Mouse (Mus musculus) heart, embryonic 16.5 days (tissue): ENCODE measurements around the gene Hspa1b. TPM values are rescaled to one million over a fixed set of nuclear protein-coding genes. Genes with fewer than 3 reads are reported as not detected.
"Not testable (repeated sequence)": the region's sequence is repeated elsewhere in the genome, so short reads cannot be mapped to it uniquely, and the experiment has no call there.

Experiments used
- ATAC-seq: fragments of 200-750 bp; cut with Nextera tagmentation; replicated peaks from 2 replicates; pipeline ENCODE4 v1.8.0; 2017; ENCODE audit warnings: moderate number of reproducible peaks; ENCODE audit not compliant: insufficient read depth, low FRiP score; ENCODE audit errors: extremely low read depth
- H3K27ac ChIP-seq: fragments of 300-500 bp; sonication (generic); 2 replicates; pipeline ENCODE4 v1.5.1; 2014; ENCODE audit warnings: mild to moderate bottlenecking, low read length, control low read depth, moderate library complexity
- H3K27me3 ChIP-seq: fragments of 300-500 bp; sonication (generic); 2 replicates; pipeline ENCODE4 v1.6.1; 2014; ENCODE audit warnings: low read length, mixed read lengths; ENCODE audit not compliant: control insufficient read depth, insufficient read depth
- H3K36me3 ChIP-seq: fragments of 300-500 bp; sonication (generic); 2 replicates; pipeline ENCODE4 v1.6.1; 2014; ENCODE audit not compliant: control insufficient read depth, insufficient read depth
- H3K4me1 ChIP-seq: fragments of 300-500 bp; sonication (generic); 2 replicates; pipeline ENCODE4 v1.6.1; 2014; ENCODE audit warnings: low read length, mixed read lengths; ENCODE audit not compliant: control insufficient read depth, insufficient read depth
- H3K4me2 ChIP-seq: fragments of 300-500 bp; sonication (generic); 2 replicates; pipeline ENCODE4 v1.6.1; 2014; ENCODE audit warnings: low read depth, mild to moderate bottlenecking, control low read depth, low read length
- H3K4me3 ChIP-seq: fragments of 300-500 bp; sonication (generic); 2 replicates; pipeline ENCODE4 v1.5.1; 2014; ENCODE audit warnings: mild to moderate bottlenecking, control low read depth, low read length
- H3K9ac ChIP-seq: fragments of 300-500 bp; sonication (generic); 2 replicates; pipeline ENCODE4 v1.6.1; 2014; ENCODE audit warnings: low read length, control low read depth
- H3K9me3 ChIP-seq: fragments of 300-500 bp; sonication (generic); replicated peaks from 2 replicates; pipeline ENCODE4 v1.6.1; 2016; ENCODE audit warnings: low read length; ENCODE audit not compliant: control insufficient read depth
- WGBS: fragments of 180-500 bp; shearing (Covaris S2); extraction: QIAGEN DNeasy Blood & Tissue Kit; methylation state at CpG from one replicate; pipeline ENCODE4 v1.1.7; 2014; 5-methylcytosine and 5-hydroxymethylcytosine counted together
- polyA plus RNA-seq: library from polyadenylated mRNA; unstranded; fragments of >200 nt; fragmentation: Nextera tagmentation; extraction: Ambion mirVana; gene quantifications from 2 replicates; pipeline ENCODE4 v1.2.1, GENCODE M21; 2015

The Hspa1b gene
- polyA plus RNA-seq, 1 experiment from 2014 or later, result 0.18 TPM

DNA sequence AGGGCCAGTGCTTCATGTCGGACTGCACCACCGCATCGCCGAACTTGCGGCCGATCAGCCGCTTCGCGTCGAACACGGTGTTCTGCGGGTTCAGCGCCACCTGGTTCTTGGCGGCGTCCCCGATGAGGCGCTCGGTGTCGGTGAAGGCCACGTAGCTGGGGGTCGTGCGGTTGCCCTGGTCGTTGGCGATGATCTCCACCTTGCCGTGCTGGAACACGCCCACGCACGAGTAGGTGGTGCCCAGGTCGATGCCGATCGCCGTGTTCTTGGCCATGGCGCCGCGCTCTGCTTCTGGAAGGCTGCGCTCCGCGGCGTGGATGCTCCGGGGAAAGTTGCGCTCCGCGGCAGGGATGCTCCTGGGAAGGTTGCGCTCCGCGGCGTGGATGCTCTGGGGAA lies 306 bp downstream of the Hspa1b start:
- WGBS, result under 1% methylated on average over 26 of the region's 47 CpGs
- 0 out of 2 replicates have a peak, but pooled peaks have one; percentile 2 for ATAC-seq
- Histone ChIP-seq H3K4me2 (peak overlapping the region; percentile 81), H3K4me3 (peak overlapping the region; percentile 62)
- not testable (repeated sequence) for H3K27ac ChIP-seq, H3K27me3 ChIP-seq, H3K9me3 ChIP-seq, H3K4me1 ChIP-seq, H3K9ac ChIP-seq, H3K36me3 ChIP-seq

DNA sequence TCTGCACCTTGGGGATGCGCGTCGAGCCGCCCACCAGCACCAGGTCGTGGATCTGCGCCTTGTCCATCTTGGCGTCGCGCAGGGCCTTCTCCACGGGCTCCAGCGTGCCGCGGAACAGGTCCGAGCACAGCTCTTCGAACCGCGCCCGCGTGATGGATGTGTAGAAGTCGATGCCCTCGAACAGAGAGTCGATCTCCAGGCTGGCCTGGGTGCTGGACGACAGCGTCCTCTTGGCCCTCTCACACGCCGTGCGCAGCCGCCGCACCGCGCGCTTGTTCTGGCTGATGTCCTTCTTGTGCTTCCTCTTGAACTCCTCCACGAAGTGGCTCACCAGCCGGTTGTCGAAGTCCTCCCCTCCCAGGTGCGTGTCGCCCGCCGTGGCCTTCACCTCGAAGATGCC lies 1.1 kb downstream of the Hspa1b start:
- not testable (repeated sequence) for H3K4me2 ChIP-seq, H3K4me3 ChIP-seq, H3K4me1 ChIP-seq, H3K9me3 ChIP-seq, H3K27me3 ChIP-seq, H3K9ac ChIP-seq, H3K36me3 ChIP-seq, H3K27ac ChIP-seq, ATAC-seq
- WGBS, result 24% methylated on average over 29 of the region's 40 CpGs

DNA sequence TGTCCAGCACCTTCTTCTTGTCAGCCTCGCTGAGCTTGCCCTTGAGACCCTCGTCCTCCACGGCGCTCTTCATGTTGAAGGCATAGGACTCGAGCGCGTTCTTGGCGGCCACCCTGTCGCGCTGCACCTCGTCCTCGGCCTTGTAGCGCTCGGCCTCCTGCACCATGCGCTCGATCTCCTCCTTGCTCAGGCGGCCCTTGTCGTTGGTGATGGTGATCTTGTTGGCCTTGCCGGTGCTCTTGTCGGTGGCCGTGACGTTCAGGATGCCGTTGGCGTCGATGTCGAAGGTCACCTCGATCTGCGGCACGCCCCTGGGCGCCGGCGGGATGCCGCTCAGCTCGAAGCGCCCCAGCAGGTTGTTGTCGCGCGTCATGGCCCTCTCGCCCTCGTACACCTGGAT lies 1.7 kb downstream of the Hspa1b start:
- not testable (repeated sequence) for H3K36me3 ChIP-seq, H3K27me3 ChIP-seq, H3K4me1 ChIP-seq, H3K27ac ChIP-seq, H3K9ac ChIP-seq, H3K4me2 ChIP-seq, ATAC-seq, H3K9me3 ChIP-seq
- 12% methylated on average over 33 of the region's 40 CpGs for WGBS
- 0 out of 2 replicates have a peak overlapping the region, but pooled peaks have one; percentile 8 for H3K4me3 ChIP-seq

DNA sequence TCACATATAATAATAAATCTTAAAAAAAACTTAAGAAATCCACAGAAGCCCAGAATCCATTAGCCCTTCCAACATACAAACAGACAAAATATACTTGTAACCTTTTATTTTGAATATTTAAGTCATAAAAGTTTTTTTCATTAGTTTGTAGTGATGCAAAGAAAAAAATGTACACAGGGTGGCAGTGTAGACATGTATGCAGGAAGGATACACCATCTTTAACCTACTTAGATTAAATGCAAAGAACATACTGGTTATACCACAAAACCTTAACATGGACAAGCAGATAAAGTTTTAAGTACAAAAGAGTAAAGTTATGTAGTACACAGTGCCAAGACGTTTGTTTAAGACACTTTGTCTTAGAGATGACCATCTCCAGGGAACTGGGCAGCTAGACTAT lies 2.7 kb downstream of the Hspa1b start:
- Histone ChIP-seq H3K27ac (no peak overlapping the region), H3K9ac (no peak overlapping the region), H3K4me2 (no peak overlapping the region), H3K27me3 (no peaks in the 10 kb centered on the region), H3K36me3 (no peaks in the 10 kb centered on the region), H3K4me1 (peaks cover 6% of the 10 kb centered on the region), H3K4me3 (no peak overlapping the region), H3K9me3 (no peaks in the 10 kb centered on the region)
- no peak for ATAC-seq
- WGBS, result 28% methylated on average over 1 of the region's 1 CpGs

DNA sequence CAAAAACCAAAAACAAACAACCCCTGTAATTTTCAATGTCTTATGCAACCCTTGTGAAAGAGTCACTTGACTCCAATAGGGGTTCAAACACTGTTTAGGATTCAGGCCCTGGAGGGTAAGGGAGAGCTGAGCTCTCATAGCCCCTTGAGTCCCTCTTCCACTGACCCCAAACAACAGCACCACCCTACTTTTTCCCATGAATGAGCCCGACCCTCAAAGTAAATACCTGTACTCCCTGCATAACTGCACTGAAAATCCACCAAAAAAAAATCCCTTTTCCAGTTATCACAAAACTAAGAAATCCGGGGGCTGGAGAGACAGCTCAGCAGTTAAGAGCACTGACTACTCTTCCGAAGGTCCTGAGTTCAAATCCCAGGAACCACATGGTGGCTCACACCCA lies 3.2 kb downstream of the Hspa1b start:
- Histone ChIP-seq H3K27me3 (no peaks in the 10 kb centered on the region), H3K4me1 (peaks cover 11% of the 10 kb centered on the region), H3K4me2 (no peak overlapping the region), H3K9ac (no peak overlapping the region), H3K36me3 (no peaks in the 10 kb centered on the region), H3K27ac (no peak overlapping the region), H3K4me3 (no peak overlapping the region), H3K9me3 (no peaks in the 10 kb centered on the region)
- 62% methylated on average over 3 of the region's 3 CpGs for WGBS
- ATAC-seq, result no peak

DNA sequence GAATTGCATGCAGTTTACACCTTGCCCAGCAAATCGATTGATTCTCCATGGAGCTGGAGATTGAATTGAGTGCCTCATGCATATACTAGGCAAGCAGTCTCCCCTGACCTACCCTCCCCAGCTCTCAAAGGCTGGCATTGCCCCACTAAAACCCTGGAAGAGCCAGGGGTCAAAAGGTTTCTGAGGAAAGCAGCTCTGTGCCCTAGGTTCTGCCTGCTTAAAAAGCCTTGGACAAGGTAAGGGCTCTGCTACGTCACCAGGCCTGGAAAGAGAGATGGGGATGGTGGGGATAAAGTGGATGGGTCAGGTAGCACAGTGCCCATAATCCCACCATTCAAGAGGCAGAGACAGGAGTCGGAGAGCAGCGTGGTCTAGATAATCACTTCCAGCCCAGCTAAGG lies 4.2 kb downstream of the Hspa1b start:
- ATAC-seq, result no peak
- Histone ChIP-seq H3K4me1 (peaks cover 10% of the 10 kb centered on the region), H3K4me3 (no peak overlapping the region), H3K4me2 (no peak overlapping the region), H3K9ac (no peak overlapping the region), H3K27ac (no peak overlapping the region), H3K9me3 (no peaks in the 10 kb centered on the region), H3K36me3 (peaks cover 8% of the 10 kb centered on the region), H3K27me3 (no peaks in the 10 kb centered on the region)
- 83% methylated on average over 4 of the region's 4 CpGs for WGBS

DNA sequence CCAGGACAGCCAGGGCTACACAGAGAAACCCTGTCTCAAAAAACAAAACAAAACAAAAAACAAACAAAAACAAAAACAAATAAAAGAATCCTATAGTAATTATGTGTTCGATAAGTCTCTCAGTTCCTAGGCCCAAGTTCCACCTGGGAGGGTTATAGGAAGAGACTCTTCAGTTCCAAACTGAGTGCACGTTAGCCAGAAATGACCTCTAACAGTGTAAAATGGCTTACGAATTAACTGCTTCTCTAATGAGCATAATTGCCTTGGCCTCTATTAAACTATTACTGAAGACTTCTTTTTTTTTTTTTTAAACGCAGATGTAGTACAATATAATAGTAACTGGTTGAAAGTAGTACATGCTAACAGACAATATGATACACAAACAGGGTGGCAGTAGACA lies 5.1 kb downstream of the Hspa1b start:
- no peaks in the 10 kb centered on the region for H3K9me3 ChIP-seq
- H3K27ac ChIP-seq, result no peak overlapping the region
- no peak overlapping the region for H3K9ac ChIP-seq
- H3K4me2 ChIP-seq, result no peak overlapping the region
- peaks cover 10% of the 10 kb centered on the region for H3K4me1 ChIP-seq
- no peaks in the 10 kb centered on the region for H3K27me3 ChIP-seq
- no peak overlapping the region for H3K4me3 ChIP-seq
- 92% methylated on average over 4 of the region's 4 CpGs for WGBS
- ATAC-seq, result no peak
- peaks cover 12% of the 10 kb centered on the region for H3K36me3 ChIP-seq

DNA sequence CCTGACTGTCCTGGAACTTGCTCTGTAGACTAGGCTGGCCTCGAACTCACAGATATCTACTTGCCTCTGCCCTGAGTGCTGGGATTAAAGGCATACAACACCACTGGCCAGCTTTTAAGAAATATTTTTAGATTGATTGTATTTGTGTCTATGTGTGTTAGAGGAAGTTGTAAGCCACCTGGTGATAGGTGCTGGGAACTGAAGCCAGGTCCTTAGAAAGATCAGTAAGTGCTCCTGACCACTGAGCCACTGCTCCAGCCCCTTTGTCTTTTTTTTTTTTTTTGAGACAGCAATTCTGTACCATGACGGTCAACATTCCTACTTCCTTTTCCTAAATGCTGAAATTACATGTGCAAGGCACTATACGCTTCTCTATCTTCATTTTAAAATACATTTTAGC lies 5.8 kb downstream of the Hspa1b start:
- H3K4me1 ChIP-seq, result peaks cover 10% of the 10 kb centered on the region
- no peak overlapping the region for H3K9ac ChIP-seq
- H3K27me3 ChIP-seq, result no peaks in the 10 kb centered on the region
- H3K27ac ChIP-seq, result no peak overlapping the region
- peaks cover 12% of the 10 kb centered on the region for H3K36me3 ChIP-seq
- WGBS, result 89% methylated on average over 3 of the region's 3 CpGs
- no peak overlapping the region for H3K4me3 ChIP-seq
- no peaks in the 10 kb centered on the region for H3K9me3 ChIP-seq
- H3K4me2 ChIP-seq, result no peak overlapping the region
- ATAC-seq, result no peak

DNA sequence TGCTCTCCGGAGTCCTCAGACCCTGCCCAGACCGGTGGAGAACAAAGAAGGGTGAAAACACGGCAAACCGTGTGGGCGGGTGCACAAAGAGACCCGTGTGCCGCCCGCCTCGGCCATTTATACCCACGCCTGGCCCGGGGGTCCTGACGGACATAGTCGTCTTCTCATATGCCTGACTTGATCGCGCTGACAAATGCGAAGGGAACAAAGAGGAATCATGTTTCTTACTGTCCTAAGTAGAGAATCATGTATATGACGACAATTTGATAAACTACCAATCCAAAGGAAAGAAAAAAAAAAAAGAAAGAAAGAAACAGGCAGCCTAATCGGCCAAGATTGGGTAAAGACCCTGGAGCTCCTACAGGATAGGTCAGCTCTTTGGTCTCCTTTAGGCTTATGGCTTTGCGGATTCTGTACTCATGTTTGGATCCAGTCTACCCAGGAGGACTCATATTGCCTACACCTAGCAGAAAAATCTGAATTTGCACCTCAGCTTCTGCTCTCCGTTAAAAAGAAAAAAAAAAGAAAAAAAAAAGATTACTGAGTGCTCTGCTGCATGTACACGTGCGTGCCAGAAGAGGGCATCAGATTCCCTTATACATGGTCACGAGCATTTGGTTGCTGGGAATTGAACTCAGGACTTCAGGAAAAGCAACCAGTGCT lies 6.5 kb downstream of the Hspa1b start:
- Histone ChIP-seq H3K27me3 (no peaks in the 10 kb centered on the region), H3K9ac (peak overlapping the region; percentile 77), H3K4me1 (peaks cover 10% of the 10 kb centered on the region), H3K9me3 (no peaks in the 10 kb centered on the region), H3K4me2 (peak overlapping the region; percentile 74), H3K27ac (peak overlapping the region; percentile 55), H3K36me3 (peaks cover 12% of the 10 kb centered on the region), H3K4me3 (peak overlapping the region; percentile 62)
- ATAC-seq, result peak; percentile 75
- under 1% methylated on average over 23 of the region's 23 CpGs for WGBS
